Comparison of ENCODE assay signal across 13 mouse cellular contexts in genomic region chr2:170404781-170405573, GRCm38 (mm10). TPM values are rescaled to one million over a fixed set of nuclear protein-coding genes. Genes with fewer than 3 reads are reported as not detected.
DNase-seq lines count a peak whose midpoint lies in the region; ATAC-seq and TF ChIP-seq lines count a peak whose summit lies in the region.
"Had no signal": no experiment of that assay in that cellular context is flagged by ENCODE, and none has a peak within 500 bp of the region (broad histone marks: within the 10 kb centered on the region; RNA-seq: fewer than 3 reads in every experiment).

No protein-coding gene starts in this region.

- H3K27ac ChIP-seq in heart, embryonic 11.5 days (ENCODE audit: low read depth, low read length), result no peak overlapping the region
- H3K27ac ChIP-seq in hindbrain, embryonic 12.5 days, result peak overlapping the region; percentile 35
- H3K27ac ChIP-seq: limb, embryonic 13.5 days had no signal

- H3K4me2 ChIP-seq in heart, embryonic 11.5 days, result peak overlapping the region; percentile 25
- H3K4me2 ChIP-seq in hindbrain, embryonic 12.5 days (replicated peaks), result peak overlapping the region; percentile 30
- H3K4me2 ChIP-seq in myocyte (ENCODE audit: low read depth), result peak overlapping the region; percentile 50
- H3K4me2 ChIP-seq: limb, embryonic 13.5 days had no signal

- WGBS in heart, embryonic 11.5 days (ENCODE audit: insufficient replicate concordance), result 28% methylated on average over 18 of the region's 18 CpGs
- WGBS in hindbrain, embryonic 12.5 days, result 19% methylated on average over 18 of the region's 18 CpGs

- no peak for DNase-seq in heart, postnatal 25 days (ENCODE audit: low spot score)
- DNase-seq in embryo, embryonic 11 days, result peak; percentile 53
- DNase-seq in natural killer cell, adult 2 months (ENCODE audit: low spot score in 2 of 2), result no peak
- DNase-seq in gastrocnemius, postnatal 36 days, result no peak
- no peak for DNase-seq in cerebellum, adult 18-20 months
- DNase-seq: adrenal gland, postnatal 14 days; B cell, adult 2 months; kidney, postnatal 10 days had no signal

- H3K79me2 ChIP-seq in myocyte (ENCODE audit: control insufficient read depth, insufficient read depth), result no peaks in the 10 kb centered on the region

- H3K9ac ChIP-seq in heart, embryonic 11.5 days (ENCODE audit: low read depth, low read length), result 0 out of 2 replicates have a peak overlapping the region, but pooled peaks have one; percentile 17
- H3K9ac ChIP-seq in hindbrain, embryonic 12.5 days, result peak overlapping the region; percentile 23; the same call in 1 of the 2 replicates
- H3K9ac ChIP-seq: limb, embryonic 13.5 days had no signal

- H3ac ChIP-seq in myocyte (ENCODE audit: control insufficient read depth, insufficient read length), result no peak overlapping the region

- H3K4me1 ChIP-seq in heart, embryonic 11.5 days (ENCODE audit: control insufficient read depth, insufficient read depth, low read length), result peaks cover 3% of the 10 kb centered on the region
- H3K4me1 ChIP-seq in hindbrain, embryonic 12.5 days, result peaks cover 27% of the 10 kb centered on the region

- no peaks in the 10 kb centered on the region for H3K9me3 ChIP-seq in heart, embryonic 11.5 days (replicated peaks; ENCODE audit: control insufficient read depth, low read length)
- no peaks in the 10 kb centered on the region for H3K9me3 ChIP-seq in hindbrain, embryonic 12.5 days (replicated peaks)
- H3K9me3 ChIP-seq: limb, embryonic 13.5 days; megakaryocyte, embryonic 14.5 days had no signal

- H3K4me3 ChIP-seq in heart, embryonic 11.5 days (ENCODE audit: low read depth, low read length), result no peak overlapping the region
- H3K4me3 ChIP-seq in hindbrain, embryonic 12.5 days, result no peak overlapping the region
- H3K4me3 ChIP-seq in myocyte, result no peak overlapping the region
- H3K4me3 ChIP-seq: limb, embryonic 13.5 days; megakaryocyte, embryonic 14.5 days had no signal

- H3K27me3 ChIP-seq in heart, embryonic 11.5 days (ENCODE audit: control insufficient read depth, insufficient read depth, low read length), result peaks cover 12% of the 10 kb centered on the region
- no peaks in the 10 kb centered on the region; the same call in 1 of the 2 replicates for H3K27me3 ChIP-seq in hindbrain, embryonic 12.5 days
- no peaks in the 10 kb centered on the region for H3K27me3 ChIP-seq in myocyte (ENCODE audit: control insufficient read depth, insufficient read depth, insufficient read length)

- TF ChIP-seq POLR2A in myocyte (IDR thresholded peaks at IDR 0.05; ENCODE audit: insufficient read length, low read depth), result no peak

- intact Hi-C loops in heart, postnatal 25 days (cut with DNase I), result loop anchor here (5.0 kb wide), 1 partner anchor 288 kb away; no protein-coding TSS in a partner anchor
- intact Hi-C loops in gastrocnemius, postnatal 36 days (cut with DNase I), result loop anchor here (5.0 kb wide), 1 partner anchor 288 kb away; no protein-coding TSS in a partner anchor

- no peak for ATAC-seq in heart, embryonic 11.5 days (replicated peaks; ENCODE audit: insufficient number of reproducible peaks, low FRiP score, low TSS enrichment)
- no peak for ATAC-seq in hindbrain, embryonic 12.5 days (ENCODE audit: low FRiP score)

- no peaks in the 10 kb centered on the region for H3K36me3 ChIP-seq in heart, embryonic 11.5 days (ENCODE audit: control insufficient read depth, insufficient read depth, low read length)
- H3K36me3 ChIP-seq in hindbrain, embryonic 12.5 days, result no peaks in the 10 kb centered on the region
- H3K36me3 ChIP-seq in myocyte (ENCODE audit: control insufficient read depth, insufficient read depth), result no peaks in the 10 kb centered on the region
- H3K36me3 ChIP-seq: limb, embryonic 13.5 days had no signal

TF ChIP-seq in myocyte, 11 proteins besides CTCF, POLR2A, EP300 and RAD21:
- TF ChIP-seq TCF3 (IDR thresholded peaks at IDR 0.05; ENCODE audit: insufficient read length, low read depth), result no peak
- no peak for TF ChIP-seq REST (IDR thresholded peaks at IDR 0.05; ENCODE audit: insufficient read depth, insufficient read length)
- TF ChIP-seq MYOD1 (IDR thresholded peaks at IDR 0.05; ENCODE audit: control insufficient read depth in 1 of 3, insufficient read length in 2 of 3, low read depth in 2 of 3), result no peak
- no peak for TF ChIP-seq MYOG (IDR thresholded peaks at IDR 0.05; ENCODE audit: control insufficient read depth in 1 of 3, insufficient read depth in 1 of 3, insufficient read length in 2 of 3, low read depth in 2 of 3)
- TF ChIP-seq SRF (IDR thresholded peaks at IDR 0.05; ENCODE audit: control insufficient read depth, insufficient read length, low read depth), result no peak
- TF ChIP-seq TCF12 (IDR thresholded peaks at IDR 0.05; ENCODE audit: insufficient read depth, poor library complexity, severe bottlenecking), result no peak
- TF ChIP-seq CEBPB (IDR thresholded peaks at IDR 0.05; ENCODE audit: insufficient read depth, poor library complexity, severe bottlenecking), result no peak
- no peak for TF ChIP-seq MAX (IDR thresholded peaks at IDR 0.05; ENCODE audit: low read depth)
TF ChIP-seq in myocyte: peak in this region for 0.

RNA-seq across cellular contexts. Expression of gene Bcas1, which starts 22.7 kb away (rescaled TPM):
- 0.97 and 1.1 TPM in 2 replicates for polyA plus RNA-seq in heart, embryonic 11.5 days (2014; fragmentation: Nextera tagmentation; extraction: Ambion mirVana)
- total RNA-seq in heart, postnatal 25 days (2021), result under 1 TPM; 0.11 to 0.23 TPM
- polyA plus RNA-seq in hindbrain, embryonic 12.5 days (2016; fragmentation: Nextera tagmentation; extraction: Ambion mirVana), result 10.1 and 14.2 TPM in 2 replicates
- 0.02 TPM for polyA plus RNA-seq in myocyte (2012; fragmentation: generic; extraction: Trizol)
- total RNA-seq in gastrocnemius, postnatal 36 days (2021), result 1 to 10 TPM in 1 of 2 experiments, under 1 TPM in 1; 0.89 to 2.1 TPM
